24 mouse cellular contexts compared by ENCODE assay signal in genomic region chr14:49078820-49079219, GRCm38 (mm10).
"Had no signal": no experiment of that assay in that cellular context is flagged by ENCODE, and none has a peak within 500 bp of the region (broad histone marks: within the 10 kb centered on the region; RNA-seq: fewer than 3 reads in every experiment).

No protein-coding gene starts in this region.

- DNase-seq: gastrocnemius, adult 2 months; gastrocnemius, postnatal 10 days; gastrocnemius, postnatal 25 days; heart, adult 18-20 months; heart, postnatal 10 days; heart, postnatal 4 days; kidney, adult 18-20 months; kidney, adult 8-10 months; kidney, postnatal 14 days; kidney, postnatal 36 days; liver; liver, embryonic 13.5 days had no signal

- H3K4me1 ChIP-seq: heart, embryonic 10.5 days; heart, embryonic 12.5 days; hindbrain, embryonic 10.5 days; hindbrain, embryonic 12.5 days; limb, embryonic 10.5 days; limb, embryonic 12.5 days; liver, embryonic 13.5 days had no signal

- H3K27me3 ChIP-seq: heart, embryonic 12.5 days; hindbrain, embryonic 12.5 days; limb, embryonic 12.5 days; liver, embryonic 13.5 days had no signal

- H3K9ac ChIP-seq: heart, embryonic 12.5 days; hindbrain, embryonic 12.5 days; hindbrain, embryonic 14.5 days; limb, embryonic 12.5 days; liver, embryonic 13.5 days had no signal

- H3K27ac ChIP-seq: gastrocnemius, adult 2 months; heart, embryonic 10.5 days; hindbrain, embryonic 10.5 days; hindbrain, embryonic 12.5 days; hindbrain, embryonic 14.5 days; kidney, postnatal 0 days; layer of hippocampus, adult 2 months; left cerebral cortex, adult 2 months; limb, embryonic 10.5 days; limb, embryonic 12.5 days; liver, embryonic 13.5 days had no signal

- ATAC-seq: hindbrain, embryonic 16.5 days had no signal

- H3K9me3 ChIP-seq: heart, embryonic 10.5 days; heart, embryonic 12.5 days; hindbrain, embryonic 10.5 days; hindbrain, embryonic 12.5 days; limb, embryonic 10.5 days; limb, embryonic 12.5 days; liver, embryonic 13.5 days had no signal

- H3K4me2 ChIP-seq: heart, embryonic 12.5 days; hindbrain, embryonic 12.5 days; hindbrain, embryonic 14.5 days; limb, embryonic 12.5 days; liver, embryonic 11.5 days; liver, embryonic 13.5 days had no signal

- H3K4me3 ChIP-seq: gastrocnemius, adult 2 months; heart, embryonic 10.5 days; heart, embryonic 12.5 days; hindbrain, embryonic 10.5 days; hindbrain, embryonic 12.5 days; layer of hippocampus, adult 2 months; left cerebral cortex, adult 2 months; limb, embryonic 10.5 days; limb, embryonic 12.5 days; liver, embryonic 13.5 days had no signal
